In the genomic region with DNA sequence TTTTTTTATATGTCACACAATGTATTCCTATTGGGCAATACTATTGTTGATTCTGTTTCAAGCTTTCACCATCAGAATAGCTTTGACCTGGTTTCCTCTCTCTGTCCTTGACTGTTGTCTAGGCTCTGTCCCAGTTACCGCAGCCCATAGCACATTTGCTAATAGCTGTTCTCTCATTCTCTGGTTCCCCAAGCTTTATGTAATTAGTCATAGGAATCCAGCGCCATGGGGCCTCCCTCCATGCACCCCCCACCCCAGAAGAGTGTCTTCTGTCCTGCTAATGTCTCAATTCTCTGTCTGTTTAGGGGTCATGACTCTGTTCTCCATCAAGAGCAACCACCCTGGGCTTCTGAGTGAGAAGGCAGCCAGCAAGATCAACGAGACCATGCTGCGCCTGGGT, we compare ENCODE assay signal across 14 mouse cellular contexts.
"Had no signal": no experiment of that assay in that cellular context is flagged by ENCODE, and none has a peak within 500 bp of the region (broad histone marks: within the 10 kb centered on the region; RNA-seq: fewer than 3 reads in every experiment).

No protein-coding gene starts in this region.

- H3K4me3 ChIP-seq: left cerebral cortex, adult 2 months; limb, embryonic 10.5 days; liver, embryonic 15.5 days; lung, embryonic 15.5 days; megakaryocyte, embryonic 14.5 days; midbrain, embryonic 12.5 days had no signal

- H3K27me3 ChIP-seq: liver, embryonic 15.5 days; lung, embryonic 15.5 days; midbrain, embryonic 12.5 days had no signal

- H3K9ac ChIP-seq: liver, embryonic 15.5 days; lung, embryonic 15.5 days; midbrain, embryonic 12.5 days had no signal

- H3K27ac ChIP-seq: kidney, postnatal 0 days; left cerebral cortex, adult 2 months; limb, embryonic 10.5 days; liver, embryonic 15.5 days; lung, embryonic 15.5 days; macrophage; midbrain, embryonic 12.5 days had no signal

- H3K9me3 ChIP-seq: limb, embryonic 10.5 days; liver, embryonic 15.5 days; lung, embryonic 15.5 days; megakaryocyte, embryonic 14.5 days; midbrain, embryonic 12.5 days had no signal

- DNase-seq: kidney, adult 11 months; kidney, adult 9 months; kidney, postnatal 4 days; lung, postnatal 14 days; thymus, postnatal 36 days had no signal

- ATAC-seq: midbrain, embryonic 16.5 days had no signal

- H3K4me2 ChIP-seq: liver, embryonic 15.5 days; lung, embryonic 15.5 days; midbrain, embryonic 12.5 days had no signal

- H3K4me1 ChIP-seq: limb, embryonic 10.5 days; liver, embryonic 15.5 days; lung, embryonic 15.5 days; midbrain, embryonic 12.5 days had no signal
